ENCODE assay signal across 9 mouse cellular contexts in the genomic region with DNA sequence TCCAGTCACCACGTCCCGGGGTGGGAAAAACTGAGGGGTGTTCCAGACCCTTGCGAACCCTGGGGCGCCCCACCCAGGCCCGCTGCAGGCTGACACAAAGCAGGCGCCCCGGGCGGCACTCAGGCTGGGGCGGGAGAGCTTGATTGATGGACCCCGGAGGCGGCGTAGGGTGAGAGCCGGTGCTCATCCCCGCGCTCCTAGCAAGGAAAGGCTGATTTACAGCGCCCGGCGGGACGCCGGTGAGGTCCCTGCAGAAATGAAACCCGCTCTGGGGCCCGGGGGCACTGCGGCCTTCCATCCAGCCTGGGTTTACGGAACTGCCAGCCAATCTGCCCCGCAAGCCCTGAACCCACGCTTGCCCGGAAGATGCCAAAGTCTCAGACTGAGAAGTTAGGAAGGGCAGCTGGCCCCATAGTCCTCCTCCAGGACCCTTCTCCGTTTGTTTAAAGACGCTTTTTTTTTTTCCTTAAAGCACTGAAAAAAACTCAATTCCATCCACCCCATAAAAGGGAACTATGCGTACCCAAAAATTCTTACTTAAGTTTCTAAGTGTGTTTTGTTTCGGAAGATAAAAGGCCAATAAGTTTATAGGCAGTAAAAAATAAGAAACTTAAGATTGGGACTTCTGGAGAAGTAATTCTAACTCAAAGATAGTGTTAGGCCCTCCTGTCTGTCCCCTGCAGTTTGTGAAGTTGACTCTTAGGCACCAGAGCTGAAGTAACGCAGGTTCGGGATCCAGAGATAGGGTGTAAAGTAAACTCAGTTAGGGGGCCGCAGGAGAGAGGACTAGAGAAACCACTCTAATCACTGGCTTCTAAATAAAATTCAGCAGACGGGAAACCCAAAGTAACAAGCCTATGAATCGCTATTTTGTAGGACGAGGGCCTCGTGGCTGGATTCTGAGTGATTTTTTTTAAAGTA.
DNase-seq lines count a peak whose midpoint lies in the region; ATAC-seq lines count a peak whose summit lies in the region.
"Had no signal": no experiment of that assay in that cellular context is flagged by ENCODE, and none has a peak within 500 bp of the region (broad histone marks: within the 10 kb centered on the region; RNA-seq: fewer than 3 reads in every experiment).

No protein-coding gene starts in this region.

- peaks cover 51% of the 10 kb centered on the region for H3K4me1 ChIP-seq in embryonic facial prominence, embryonic 13.5 days

- WGBS in embryonic facial prominence, embryonic 13.5 days, result 7% methylated on average over 38 of the region's 38 CpGs

- H3K36me3 ChIP-seq in embryonic facial prominence, embryonic 13.5 days, result no peaks in the 10 kb centered on the region

- peaks cover 5% of the 10 kb centered on the region for H3K27me3 ChIP-seq in embryonic facial prominence, embryonic 13.5 days
- H3K27me3 ChIP-seq: Patski had no signal

- intact Hi-C loops in left cerebral cortex, postnatal 4 days (cut with DNase I), result loop anchor here (2.0 kb wide), 3 partner anchors 232 to 490 kb away; no protein-coding TSS in a partner anchor
- intact Hi-C loops in left cerebral cortex, postnatal 36 days (cut with DNase I), result loop anchor here (1.0 to 5.0 kb wide), 3 partner anchors 232 to 492 kb away; no protein-coding TSS in a partner anchor
- intact Hi-C loops in heart, postnatal 36 days (cut with DNase I), result loop anchor here (1.0 to 5.0 kb wide), 6 partner anchors 67 to 488 kb away; no protein-coding TSS in a partner anchor

- H3K9ac ChIP-seq in embryonic facial prominence, embryonic 13.5 days, result peak overlapping the region; percentile 75

- peak overlapping the region; percentile 57 for H3K4me2 ChIP-seq in embryonic facial prominence, embryonic 13.5 days

- peak; percentile 35 for DNase-seq in left cerebral cortex, postnatal 4 days
- DNase-seq in left cerebral cortex, postnatal 36 days (ENCODE audit: low spot score in 2 of 2), result no peak
- DNase-seq in heart, postnatal 36 days, result peak; percentile 52 to 71
- DNase-seq in liver, result peak; percentile 68
- peak; percentile 8 for DNase-seq in naive thymus-derived CD4-positive, alpha-beta T cell, adult 2 months (ENCODE audit: low read depth)
- no peak for DNase-seq in layer of hippocampus, adult 8-10 months (ENCODE audit: low spot score in 2 of 2)
- DNase-seq in frontal cortex, postnatal 25 days (ENCODE audit: low spot score in 2 of 2), result no peak

- H3K9me3 ChIP-seq in embryonic facial prominence, embryonic 13.5 days, result no peaks in the 10 kb centered on the region

- peak overlapping the region; percentile 29 for H3K4me3 ChIP-seq in embryonic facial prominence, embryonic 13.5 days

- ATAC-seq in embryonic facial prominence, embryonic 13.5 days (ENCODE audit: insufficient number of reproducible peaks, insufficient read depth, low FRiP score, low TSS enrichment, low read depth), result no peak
- ATAC-seq: Patski had no signal

- peak overlapping the region; percentile 98 for H3K27ac ChIP-seq in embryonic facial prominence, embryonic 13.5 days

Comparison
In these comparisons a context has a peak if more than half of its experiments do, and no peak if none do; other contexts are left out.
1. DNase-seq: peak in left cerebral cortex, postnatal 4 days (single experiment), heart, postnatal 36 days (2 of 2), liver (single experiment) and naive thymus-derived CD4-positive, alpha-beta T cell, adult 2 months (single experiment); none in left cerebral cortex, postnatal 36 days (0 of 2), layer of hippocampus, adult 8-10 months (0 of 2) and frontal cortex, postnatal 25 days (0 of 2).